Mouse (Mus musculus): ENCODE data around the gene Rtl8c. TPM values are rescaled to one million over a fixed set of nuclear protein-coding genes. Genes with fewer than 3 reads are reported as not detected.

The Rtl8c gene
- 1.2 and 1.8 TPM in 2 replicates for polyA plus RNA-seq (2012; rRNA removed)

GRCm38 (mm10) chrX:53607242-53608121, at the start of gene Rtl8c:
Gene Rtl8c, plus strand, starts transcription at chrX:53608032.

DNA sequence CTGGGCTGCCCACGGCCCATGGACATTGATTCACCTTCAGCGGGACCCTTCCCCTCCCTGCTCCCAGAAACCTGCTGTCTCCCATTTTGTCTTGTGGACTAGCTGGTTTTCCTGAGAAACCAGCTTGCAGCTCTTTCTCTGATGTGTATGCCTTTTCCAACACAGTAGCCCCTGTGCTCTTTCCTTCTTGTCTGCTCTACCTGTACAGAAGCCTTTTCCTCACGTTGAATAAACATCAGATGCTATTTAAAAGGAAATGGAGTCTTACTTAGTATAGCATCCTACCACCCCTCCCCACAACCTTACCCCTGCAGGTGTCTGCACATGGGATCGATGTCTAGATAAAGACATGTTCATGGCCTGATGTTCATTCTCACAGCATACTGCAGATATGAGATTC, 1.0 kb downstream of the Rtl8c start, which contains the start of gene Gm14597:
Gene Gm14597 (minus strand): TSS at position 101 of the 400 bp plus-strand sequence.

GRCm38 (mm10) chrX:53642980-53643961, 35.4 kb downstream of the Rtl8c start, which contains the start of gene Rtl8a:
Gene Rtl8a, minus strand, starts transcription at chrX:53643682.

Other genes with a start within 250 kb of the Rtl8c start
- gene Mospd1, start 237.5 kb upstream of the Rtl8c start, polyA plus RNA-seq (2012; rRNA removed): 12.4 and 14.7 TPM in 2 replicates
- not detected in 2 replicates for gene Etd, start 173.1 kb upstream of the Rtl8c start, polyA plus RNA-seq (2012; rRNA removed)
- not detected in 2 replicates for gene Gm14597, start 947 bp downstream of the Rtl8c start, polyA plus RNA-seq (2012; rRNA removed)
- gene Rtl8a, start 35.6 kb downstream of the Rtl8c start, polyA plus RNA-seq (2012; rRNA removed): 4.3 and 4.9 TPM in 2 replicates
- gene Rtl8b, start 62.4 kb downstream of the Rtl8c start, polyA plus RNA-seq (2012; rRNA removed): 5.9 and 6.5 TPM in 2 replicates
- 0.02 and 0.05 TPM in 2 replicates for gene 4930502E18Rik, start 116.8 kb downstream of the Rtl8c start, polyA plus RNA-seq (2012; rRNA removed)
- 0.02 TPM in 1 of 2 replicates, not detected in the other for gene 1700013H16Rik, start 149.8 kb downstream of the Rtl8c start, polyA plus RNA-seq (2012; rRNA removed)
- 0.02 TPM in 2 replicates for gene Zfp36l3, start 168.4 kb downstream of the Rtl8c start, polyA plus RNA-seq (2012; rRNA removed)
- 1.3 and 1.7 TPM in 2 replicates for gene Xlr, start 189.7 kb downstream of the Rtl8c start, polyA plus RNA-seq (2012; rRNA removed)